Mouse (Mus musculus): Measurements from ENCODE around the gene Scarf2.

- TF ChIP-seq POLR2A (IDR thresholded peaks at IDR 0.05; ENCODE audit: insufficient read depth, low read depth, low read length) (no peak), CTCF (IDR thresholded peaks at IDR 0.05; ENCODE audit: insufficient read depth, low read depth, low read length) (no peak)
Observed at GRCm38 (mm10) chr16:17801777-17802455, 4.8 kb downstream of the Scarf2 start.
